Mouse (Mus musculus): ENCODE data around the gene Cdc42.

The Cdc42 gene

DNA sequence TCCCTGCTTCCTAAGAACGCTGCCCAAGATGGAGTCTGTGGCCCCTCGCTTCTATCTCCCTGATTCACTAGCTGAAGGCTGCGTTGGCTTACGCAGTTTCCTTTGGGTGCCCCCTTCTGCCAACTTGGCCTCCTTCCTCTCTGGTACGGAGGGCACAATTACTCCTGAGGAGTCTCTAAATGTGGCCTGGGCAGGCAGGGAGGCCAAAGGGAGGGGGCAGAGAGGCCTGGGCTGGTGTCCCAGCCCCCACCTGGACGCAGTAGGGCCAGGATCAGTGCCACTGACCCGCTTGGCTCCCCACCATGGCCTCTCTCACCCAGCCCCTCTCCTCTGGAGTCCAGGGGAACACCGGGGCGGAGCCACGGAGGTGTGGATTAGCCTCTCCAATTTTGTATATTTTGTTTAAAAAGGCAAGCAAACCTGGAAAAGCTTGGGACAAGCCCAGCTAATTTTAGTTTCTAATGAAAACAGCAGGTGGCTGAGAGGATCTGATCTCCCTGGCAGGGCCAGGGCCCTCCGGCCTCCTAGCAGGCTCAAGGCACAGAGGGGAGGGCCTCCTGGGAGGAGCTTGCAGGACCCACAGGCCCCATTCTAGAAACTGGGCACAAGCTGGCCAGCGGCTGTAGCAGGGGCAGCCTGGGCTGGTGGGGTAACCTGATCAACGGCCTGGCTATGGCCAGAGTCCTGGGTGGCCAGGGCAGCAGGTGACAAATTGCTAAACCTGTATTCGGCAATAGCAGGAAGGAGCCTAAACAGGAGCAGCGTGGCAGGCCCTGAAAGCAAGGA is 71.5 kb downstream of the Cdc42 start:
- no peak for DNase-seq (ENCODE audit: low read depth, low spot score)

GRCm38 (mm10) chr4:137283407-137283732 is 74.2 kb downstream of the Cdc42 start:
- DNase-seq (ENCODE audit: low read depth, low spot score), result peak; percentile 68

DNA sequence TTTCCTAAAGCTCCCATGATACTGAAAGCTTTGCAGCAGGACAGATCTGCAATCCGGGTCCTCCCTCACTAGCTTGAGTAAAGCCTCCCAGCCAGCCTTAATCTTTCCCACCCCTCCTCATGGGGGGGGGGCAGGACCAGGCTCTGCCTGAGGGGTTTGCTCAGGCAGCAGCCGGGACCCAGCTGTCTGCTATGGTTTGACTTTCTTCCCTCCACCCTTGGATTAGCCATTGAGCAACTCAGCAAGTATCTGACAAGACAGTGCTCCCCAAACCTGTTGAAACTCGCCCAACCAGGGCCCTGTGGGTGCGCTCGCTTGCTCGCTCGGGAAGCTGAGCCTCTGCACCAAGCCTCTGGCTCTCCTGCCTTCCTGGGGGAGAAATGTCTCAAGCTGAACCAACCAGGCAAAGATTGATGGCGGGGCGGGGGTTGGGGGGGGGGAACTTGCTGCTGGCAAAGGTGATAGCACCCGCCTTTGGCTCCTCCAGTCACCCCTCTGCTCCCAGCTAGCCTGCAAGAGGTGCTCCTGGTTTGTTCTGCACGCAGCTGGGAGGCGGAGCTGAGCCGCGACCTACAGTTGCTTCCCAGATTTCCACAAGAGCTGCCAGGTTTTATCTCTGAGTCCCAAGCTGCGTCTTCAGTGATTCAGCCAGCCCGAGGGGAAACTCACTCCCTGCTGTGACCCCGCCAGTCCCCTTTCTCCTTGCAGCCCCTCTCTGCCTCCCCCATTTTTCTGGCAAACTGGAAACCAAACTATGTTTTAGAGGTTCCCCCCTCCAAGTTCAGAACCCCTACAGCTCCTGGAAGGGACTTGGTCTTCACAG is 74.7 kb downstream of the Cdc42 start:
- peak; percentile 84 for DNase-seq (ENCODE audit: low read depth, low spot score)

GRCm38 (mm10) chr4:137282122-137282521 is 75.4 kb downstream of the Cdc42 start:
- no peak for DNase-seq (ENCODE audit: low read depth, low spot score)

DNA sequence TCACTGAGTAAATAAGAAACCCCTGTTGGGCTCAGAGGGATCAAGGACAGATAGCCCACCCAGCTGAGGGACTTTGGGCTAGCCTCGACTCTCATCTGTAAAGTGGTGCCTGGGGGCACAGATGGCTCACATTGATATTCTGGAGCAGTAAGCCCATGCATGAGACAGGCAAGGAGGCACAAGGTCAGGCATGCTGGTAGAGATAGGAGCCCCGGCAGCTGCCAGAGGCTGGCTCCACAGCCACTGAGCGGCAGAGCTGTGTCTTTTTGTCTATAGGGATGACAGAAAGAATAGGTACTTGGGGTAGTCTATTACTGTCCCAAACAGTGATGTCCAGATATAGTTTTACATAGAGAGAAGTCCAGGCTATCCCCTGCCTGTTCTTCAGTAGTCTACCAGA is 76.2 kb downstream of the Cdc42 start:
- no peak for DNase-seq (ENCODE audit: low read depth, low spot score)

DNA sequence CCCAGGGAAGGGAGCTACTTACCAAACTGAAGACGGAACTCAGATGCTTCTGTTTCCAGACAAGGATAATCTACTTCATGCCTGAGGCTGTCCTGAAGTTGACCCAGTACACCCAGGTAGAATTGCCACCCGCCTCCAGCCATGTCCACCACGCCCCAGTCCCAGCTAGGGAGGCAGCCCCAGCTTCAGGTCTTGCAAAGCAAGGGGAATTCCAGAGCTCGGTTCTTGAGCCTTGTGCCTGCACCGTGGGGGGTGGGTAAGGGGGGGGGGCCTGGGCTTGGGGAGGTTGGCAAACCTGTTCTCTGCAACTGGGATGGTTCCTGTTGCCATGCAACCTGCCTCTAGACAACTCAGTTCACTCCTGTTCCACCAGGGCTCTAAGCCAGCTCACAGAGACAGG is 78.2 kb downstream of the Cdc42 start:
- no peak for DNase-seq (ENCODE audit: low read depth, low spot score)

DNA sequence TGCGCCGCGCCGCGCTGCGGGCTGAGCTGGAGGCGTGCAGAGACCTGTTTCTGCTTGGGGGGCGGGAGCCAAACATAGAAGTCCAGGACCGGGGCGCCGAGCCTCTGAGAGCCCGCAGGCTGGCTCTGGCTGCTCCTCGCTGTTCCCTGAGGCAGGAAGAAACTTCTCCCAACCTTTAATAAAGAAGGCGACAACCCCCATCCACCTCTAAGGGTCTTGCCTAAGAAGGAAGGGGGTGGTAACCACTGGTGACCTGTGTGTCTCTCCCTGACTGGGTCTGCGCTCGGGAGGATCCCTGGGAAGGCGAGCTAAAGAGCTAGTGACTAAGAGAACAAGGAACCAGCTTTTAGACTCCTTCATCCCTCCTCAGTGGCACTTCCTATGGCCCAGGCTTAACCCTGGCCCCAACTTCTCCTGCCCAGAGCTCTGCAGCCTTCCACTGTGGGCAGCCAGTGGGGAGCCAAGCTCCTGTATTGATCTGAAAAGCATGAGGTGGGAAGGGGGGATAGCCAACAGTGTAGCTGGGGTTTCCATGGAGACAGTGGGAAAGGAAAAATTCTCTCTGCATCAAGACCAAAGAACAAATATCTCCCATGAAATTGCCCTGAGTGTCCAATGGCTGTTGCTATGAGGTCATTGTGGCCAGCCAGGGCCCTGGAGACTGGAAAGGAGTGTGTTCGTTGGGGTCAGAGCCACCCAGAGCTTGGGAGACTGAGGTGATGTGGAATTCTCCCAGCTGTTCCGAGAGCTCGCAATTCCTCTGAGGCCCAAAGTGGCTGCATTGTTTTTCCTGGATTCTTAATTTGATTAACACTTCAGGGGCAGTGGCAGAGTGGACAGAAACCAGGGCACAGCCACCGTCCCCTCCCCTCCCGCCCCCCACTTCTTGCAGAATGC is 79.1 kb downstream of the Cdc42 start:
- no peak for DNase-seq (ENCODE audit: low read depth, low spot score)

GRCm38 (mm10) chr4:137277600-137278143 is 79.8 kb downstream of the Cdc42 start:
- DNase-seq (ENCODE audit: low read depth, low spot score), result no peak

- no peak for DNase-seq (ENCODE audit: low read depth, low spot score)
Measured at GRCm38 (mm10) chr4:137277166-137277513, 80.4 kb downstream of the Cdc42 start, which contains the start of gene Wnt4. Wnt4 (plus strand) TSS chr4:137277489.

DNA sequence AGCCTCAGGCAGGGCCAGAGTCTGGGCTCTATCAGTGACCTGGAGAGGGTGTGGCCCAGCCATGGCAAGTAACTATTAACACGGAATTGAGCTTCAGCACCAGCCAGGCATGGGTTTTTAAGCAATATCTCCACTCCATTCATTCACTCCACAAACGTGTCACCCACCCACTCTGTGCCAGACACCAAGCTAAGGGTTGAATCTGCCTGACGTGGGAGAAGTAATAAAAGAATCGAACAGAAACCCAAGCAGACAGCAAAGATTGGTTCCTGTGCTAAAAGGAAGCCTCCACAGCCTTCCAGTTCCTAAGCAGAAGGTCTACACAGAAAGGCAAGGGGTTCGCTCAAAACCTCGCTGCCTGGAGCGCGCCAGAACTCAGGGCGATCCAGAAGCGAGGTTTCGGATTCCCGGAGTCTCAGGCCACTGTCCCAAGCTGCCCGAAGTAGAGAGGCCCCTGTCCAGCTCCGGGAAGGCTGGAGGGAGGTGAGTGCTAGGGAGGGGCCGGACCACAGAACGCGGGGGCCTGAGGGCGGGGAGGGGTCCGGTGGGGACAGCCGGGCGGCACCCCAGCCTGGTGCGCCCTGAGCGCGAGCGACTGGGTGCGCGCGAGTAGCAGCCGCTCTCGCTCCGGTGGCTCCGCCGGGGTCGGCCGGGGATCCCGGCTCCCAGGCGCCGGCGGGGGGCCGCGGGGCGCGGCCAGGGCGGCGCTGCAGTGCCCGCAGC is 80.9 kb downstream of the Cdc42 start:
- no peak for DNase-seq (ENCODE audit: low read depth, low spot score)

GRCm38 (mm10) chr4:137274304-137274703 is 83.2 kb downstream of the Cdc42 start:
- no peak for DNase-seq (ENCODE audit: low read depth, low spot score)

DNA sequence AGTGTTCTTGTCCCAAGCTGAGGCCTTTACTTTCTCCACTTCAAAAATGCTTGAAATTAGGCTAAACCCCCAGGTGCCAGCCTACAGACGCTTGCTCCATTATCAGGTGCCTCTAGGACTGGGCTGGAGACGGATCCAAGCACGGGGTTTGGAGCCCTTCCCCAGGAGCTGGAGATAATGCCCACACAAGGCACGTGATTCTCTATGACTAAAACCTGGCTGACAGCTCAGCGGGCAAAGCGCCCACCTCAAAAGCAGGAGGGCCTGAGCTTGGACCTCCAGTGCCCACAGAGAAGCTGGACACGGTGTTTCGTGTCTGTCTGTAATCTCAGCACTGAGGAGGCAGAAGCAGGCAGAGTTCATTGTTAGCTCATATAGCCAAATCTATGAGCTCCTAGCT is 85.7 kb downstream of the Cdc42 start:
- no peak for DNase-seq (ENCODE audit: low read depth, low spot score)
